Mouse (Mus musculus) 3134 (cell line): ENCODE measurements around the gene Insig1.

Experiments
- DNase-seq: peaks from one replicate; pipeline ENCODE4 v3.0.0-alpha.2; 2011; ENCODE audit warnings: low spot score; ENCODE audit not compliant: insufficient read length; ENCODE audit errors: extremely low read depth

Gene Insig1

DNA sequence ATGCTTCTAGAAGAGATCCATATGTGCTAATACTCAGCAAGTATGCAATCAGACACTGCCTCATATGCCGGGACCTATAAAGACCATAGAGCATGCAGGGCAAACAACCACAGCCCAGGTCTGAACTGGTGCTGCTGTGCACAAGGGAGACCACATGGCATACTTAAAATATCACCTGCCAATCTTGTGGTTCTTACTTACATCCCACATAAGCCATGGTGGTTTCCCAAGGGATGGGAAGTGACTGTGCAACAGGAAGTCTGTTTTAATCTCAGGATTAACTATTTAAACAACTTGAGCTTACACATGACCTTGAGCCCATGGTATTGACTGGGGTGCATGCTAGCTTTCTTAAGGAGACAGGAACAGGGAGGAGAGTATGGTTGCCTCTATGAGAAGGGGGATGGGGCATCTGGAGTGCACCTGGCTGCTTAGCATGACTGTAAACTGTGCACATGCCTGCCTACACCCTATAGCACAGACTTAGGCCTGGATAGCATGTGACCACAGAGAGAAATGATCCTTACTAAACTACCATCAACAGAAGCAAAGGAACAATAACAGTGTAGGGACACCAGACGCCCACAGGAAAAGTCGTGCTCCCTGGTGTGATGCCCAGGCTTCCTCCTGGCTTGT, 7.1 kb upstream of the Insig1 start:
- no peak for DNase-seq

GRCm38 (mm10) chr5:28065275-28065674, 5.9 kb upstream of the Insig1 start:
- no peak for DNase-seq

DNA sequence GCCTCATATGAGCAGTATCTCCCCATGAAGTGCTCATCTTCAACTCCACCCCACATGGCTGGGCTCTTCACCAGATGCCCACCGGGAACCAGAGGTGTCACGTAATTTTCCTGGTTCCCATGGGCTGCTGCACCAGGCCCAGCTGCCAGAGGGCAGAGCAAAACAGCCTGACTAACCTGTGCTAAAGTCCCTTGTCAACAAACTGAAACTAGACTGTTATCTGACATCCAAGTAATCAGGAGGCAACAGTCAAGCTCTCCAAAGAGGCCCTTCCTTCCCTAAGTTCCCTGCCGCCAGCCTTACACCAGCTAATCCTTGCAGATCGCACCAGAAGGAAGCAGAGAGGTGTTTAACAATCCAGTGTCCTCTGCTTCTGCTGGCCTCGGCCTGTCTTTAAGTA, 4.9 kb upstream of the Insig1 start:
- DNase-seq: no peak

DNA sequence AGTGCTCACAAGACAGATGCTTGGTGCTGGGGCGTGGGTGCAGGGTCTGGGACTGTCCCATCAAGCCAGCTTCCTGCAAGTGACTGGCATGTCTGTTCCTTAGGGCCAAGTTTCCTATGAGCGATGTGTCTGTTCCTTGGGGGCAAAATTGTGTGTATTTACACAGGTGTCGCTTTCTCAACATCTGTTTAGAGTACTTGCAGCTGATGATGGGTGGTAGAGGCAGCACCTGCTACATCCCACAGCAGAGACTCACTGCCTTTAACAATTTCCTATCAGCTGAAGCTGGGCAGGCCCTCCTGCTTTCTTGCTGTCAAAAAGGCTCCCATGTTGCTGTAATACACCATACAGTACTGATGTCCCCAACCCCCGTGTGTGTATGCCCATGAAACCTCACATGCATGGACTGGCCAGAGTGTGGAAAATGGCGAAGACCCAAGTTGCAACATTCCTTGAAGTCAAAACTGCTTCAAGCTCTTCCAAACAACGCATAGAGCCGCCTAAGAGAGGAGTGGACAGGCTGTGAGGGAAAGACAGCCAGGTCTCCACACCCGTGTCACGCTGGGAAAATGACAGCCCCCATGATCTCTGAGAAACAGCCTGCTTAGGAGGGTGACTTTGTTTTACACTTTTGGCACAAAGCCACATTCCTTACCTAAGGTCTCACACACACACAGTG, 875 bp upstream of the Insig1 start:
- no peak for DNase-seq

- DNase-seq: peak; percentile 81
Observed at GRCm38 (mm10) chr5:28071456-28072223, 477 bp downstream of the Insig1 start.

DNA sequence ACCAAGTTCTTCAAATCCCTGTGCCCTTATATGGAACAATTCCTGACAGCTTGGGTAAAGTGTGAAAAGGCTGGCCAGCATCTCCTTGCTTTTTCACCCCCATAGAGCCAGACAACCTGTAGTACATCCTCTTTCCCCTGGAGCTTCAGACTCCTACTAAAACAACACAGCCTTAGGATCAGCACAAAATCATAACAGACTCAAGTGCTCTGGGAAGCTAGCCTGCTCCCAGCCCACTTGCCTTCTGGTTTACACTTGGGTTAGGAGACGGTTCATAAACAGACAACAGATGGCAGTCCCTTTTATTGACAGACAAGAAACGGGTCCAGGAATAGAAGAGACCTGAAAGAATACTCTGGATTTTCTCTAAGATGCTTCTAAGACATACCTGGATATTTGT, 8.3 kb downstream of the Insig1 start:
- DNase-seq: peak; percentile 24

DNA sequence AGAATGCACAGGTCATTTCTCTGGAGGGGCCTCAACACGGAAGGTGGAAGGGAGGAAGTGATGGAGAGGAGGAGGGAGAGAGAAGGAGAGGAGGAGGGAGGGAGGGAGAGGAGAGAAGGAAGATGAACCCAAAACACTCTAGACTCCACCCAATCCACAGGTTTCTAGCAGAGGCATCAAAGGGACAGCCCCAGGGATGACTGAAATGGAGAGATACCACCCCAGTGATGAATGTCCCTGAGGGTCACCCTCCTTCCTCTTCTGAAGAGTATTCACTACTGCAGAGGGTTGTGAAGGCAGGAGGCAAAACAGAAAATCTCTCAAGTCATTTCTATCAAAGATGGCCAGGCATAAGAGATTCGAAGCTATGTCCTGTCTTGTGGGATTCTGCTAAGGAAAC, 10.0 kb downstream of the Insig1 start:
- no peak for DNase-seq

GRCm38 (mm10) chr5:28081822-28082221, 10.7 kb downstream of the Insig1 start:
- DNase-seq: no peak

- no peak for DNase-seq
Observed at GRCm38 (mm10) chr5:28082312-28082711, 11.1 kb downstream of the Insig1 start.

DNA sequence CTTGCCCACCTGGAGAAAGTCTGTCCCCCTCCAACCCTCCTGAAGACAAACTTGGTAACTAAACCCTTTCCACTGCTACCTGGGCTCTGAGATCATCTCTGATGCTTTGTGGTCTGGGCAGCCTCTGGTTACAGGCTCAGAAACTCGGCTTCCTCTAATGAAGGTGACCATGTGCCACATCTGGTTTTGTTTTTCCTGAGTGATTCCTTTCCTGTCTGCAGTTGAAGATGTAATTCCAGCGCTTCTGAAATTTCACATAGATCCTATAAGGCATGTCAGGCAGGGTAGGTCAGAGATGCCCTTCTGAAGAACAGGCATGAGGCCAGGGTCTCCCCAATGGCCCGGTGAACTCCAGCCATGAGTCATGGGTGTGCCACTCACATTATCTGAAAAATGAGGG, 11.6 kb downstream of the Insig1 start:
- DNase-seq: no peak

DNA sequence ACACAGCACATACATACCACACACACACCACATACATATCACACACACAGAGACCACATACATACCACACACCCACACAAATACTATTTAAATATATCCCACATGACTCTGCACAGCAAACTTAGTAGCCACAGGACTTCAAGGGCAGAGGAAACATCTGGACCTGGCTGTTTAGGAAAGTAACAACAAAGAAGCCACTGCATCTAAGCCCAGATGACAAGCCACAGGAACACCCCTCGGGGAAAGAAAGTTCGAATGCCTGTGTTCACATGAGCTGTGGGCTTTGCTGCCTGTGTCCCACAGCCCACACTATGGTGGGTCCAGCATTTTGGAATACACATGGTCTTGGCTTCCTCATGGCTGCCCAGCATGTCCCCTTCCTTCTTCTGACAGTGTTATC, 13.6 kb downstream of the Insig1 start:
- no peak for DNase-seq

DNA sequence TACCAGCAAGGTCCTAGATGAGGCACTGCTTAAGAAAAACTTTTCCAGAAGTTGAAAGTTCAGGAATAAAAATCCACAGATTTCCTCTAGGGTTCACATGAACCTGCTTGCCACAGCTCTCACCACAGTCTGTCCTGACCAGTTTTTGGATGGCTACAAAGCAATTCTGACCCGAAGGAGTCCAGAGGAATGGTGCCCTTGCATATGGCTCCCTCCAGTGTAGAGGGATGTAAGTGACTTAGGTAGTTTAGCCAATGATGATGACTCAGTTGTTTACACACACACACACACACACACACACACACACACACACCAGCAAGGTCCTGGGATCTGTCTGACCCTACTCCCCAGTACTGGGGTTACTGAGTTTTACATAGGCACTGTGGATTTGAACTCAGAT, 19.4 kb downstream of the Insig1 start:
- DNase-seq: no peak

DNA sequence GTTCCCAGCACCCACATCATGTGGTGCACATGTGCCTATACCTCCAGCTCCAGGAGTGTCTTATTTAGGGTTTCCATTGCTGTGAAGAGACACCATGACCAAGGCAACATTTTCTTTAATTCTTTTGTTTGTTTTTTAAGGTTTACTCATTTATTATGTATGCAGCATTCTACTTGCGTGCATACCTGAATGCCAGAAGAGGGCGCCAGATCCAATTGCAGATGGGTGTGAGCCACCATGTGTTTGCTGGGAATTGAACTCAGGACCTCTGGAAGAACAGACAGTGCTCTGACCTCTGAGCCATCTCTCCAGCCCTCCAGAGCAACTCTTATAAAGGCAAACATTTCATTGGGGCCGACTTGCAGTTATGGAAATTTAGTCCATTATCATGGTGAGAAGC, 21.2 kb downstream of the Insig1 start:
- DNase-seq: no peak

DNA sequence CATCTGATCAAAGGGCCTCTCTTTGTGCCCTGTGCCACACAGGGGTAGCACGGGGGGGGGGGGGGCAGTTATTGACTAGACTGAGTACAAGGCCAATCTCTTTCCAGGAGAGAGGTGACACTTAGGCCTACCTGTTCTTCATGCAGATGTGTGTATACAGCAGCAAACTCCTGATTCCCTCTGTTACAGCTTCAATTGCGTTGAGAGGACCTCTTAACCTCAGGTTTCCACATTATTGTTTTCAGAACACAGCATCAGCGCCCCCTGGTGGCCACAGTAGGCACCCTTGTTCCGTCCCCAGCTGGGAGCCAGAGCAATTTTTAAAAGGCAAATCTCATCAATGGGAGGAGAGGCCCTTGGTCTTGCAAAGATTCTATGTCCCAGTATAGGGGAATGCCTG, 22.7 kb downstream of the Insig1 start:
- no peak for DNase-seq

DNA sequence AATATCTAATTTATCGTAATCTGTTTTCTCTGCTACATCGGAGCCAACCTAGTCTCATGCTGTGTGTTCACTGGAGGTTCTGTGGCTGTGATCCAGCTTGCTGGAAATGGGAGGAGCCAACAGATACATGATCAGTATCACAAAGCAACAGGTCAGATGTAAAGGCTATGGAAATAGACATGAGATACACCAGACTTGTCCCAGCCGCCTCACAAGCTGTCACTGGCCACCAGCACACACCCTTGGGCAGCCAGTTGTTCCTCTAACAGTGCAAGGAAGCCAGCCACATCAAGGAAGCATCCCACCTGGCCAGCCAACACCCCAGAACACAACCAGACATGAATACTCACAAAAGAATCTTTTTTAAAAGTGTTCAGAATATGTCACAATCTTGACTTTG, 23.2 kb downstream of the Insig1 start:
- DNase-seq: no peak

DNA sequence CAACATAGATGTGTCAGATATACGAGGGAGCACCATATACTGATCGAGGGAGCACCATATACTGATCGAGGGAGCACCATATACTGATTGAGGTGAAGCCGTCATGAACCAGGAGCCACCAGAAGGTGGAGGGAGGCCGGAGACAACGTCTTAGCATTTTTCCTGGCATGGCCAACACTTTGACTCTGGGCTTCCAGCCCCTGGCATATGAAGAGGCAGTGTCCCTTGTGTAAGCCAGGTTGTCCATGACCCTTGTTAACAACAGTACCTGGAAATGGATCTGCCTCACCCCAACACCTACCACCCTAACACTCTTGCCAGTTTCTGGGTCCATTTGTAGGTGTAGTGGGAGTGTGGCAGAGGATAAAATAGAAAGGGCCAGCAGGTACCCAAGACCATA, 23.7 kb downstream of the Insig1 start:
- no peak for DNase-seq

DNA sequence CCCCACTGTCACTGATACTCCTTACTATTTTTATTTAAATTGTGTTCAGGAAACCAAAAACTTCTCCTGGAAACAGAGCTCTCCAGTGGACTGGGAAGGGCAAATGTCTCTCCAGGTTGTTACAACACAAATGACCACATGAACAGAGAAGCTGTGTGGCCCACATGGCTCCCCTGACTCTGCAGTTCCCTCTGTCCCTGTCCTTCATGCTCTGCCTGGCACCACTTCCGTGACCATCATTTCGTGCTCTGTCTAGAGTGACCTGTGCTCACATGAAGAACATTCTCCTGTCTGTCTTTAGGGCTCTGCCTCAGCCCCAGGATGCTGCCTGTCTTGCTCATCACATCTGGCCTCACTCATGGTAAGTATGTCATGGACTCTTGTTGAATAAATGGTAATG, 24.5 kb downstream of the Insig1 start:
- no peak for DNase-seq

DNA sequence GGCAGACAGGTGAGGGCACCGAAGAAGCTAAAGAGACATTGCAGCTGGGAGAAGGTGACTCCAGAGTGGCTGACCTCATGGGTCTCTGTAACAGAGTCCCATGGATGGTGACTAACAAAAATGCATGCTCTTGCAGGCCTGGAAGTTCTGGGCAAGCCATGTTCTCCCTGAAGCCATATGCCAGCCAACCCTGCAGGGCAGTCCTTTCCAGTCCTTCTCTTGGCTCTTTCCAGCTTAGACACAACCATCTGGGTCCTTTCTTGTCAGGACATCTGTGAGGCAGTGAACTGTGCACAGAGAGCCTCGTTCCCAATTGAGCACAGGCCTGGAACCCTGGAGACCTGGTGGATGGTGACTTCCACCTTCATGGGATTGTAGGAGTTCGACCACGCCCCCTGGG, 35.8 kb downstream of the Insig1 start:
- DNase-seq: no peak

DNA sequence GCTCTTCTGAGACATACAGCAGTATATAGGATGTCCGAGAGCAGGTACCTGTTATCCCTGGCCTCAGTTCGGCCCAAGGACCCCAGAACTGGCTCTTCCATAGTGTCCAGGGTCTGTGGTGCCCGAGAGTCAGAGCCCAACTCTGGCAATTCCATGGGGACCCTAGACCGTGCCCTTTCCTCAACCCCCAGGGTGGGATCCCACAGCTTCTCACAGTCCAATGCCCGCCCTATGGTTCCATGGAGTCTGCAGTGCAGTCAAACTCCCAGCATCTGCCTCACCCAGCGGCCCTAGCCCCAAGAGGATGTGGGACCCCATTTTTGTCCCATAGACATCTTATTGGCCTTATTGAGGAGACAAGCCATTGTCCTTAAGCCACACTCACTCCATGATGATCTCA, 36.8 kb downstream of the Insig1 start:
- no peak for DNase-seq

GRCm38 (mm10) chr5:28110881-28111280, 39.7 kb downstream of the Insig1 start:
- peak; percentile 47 for DNase-seq

DNA sequence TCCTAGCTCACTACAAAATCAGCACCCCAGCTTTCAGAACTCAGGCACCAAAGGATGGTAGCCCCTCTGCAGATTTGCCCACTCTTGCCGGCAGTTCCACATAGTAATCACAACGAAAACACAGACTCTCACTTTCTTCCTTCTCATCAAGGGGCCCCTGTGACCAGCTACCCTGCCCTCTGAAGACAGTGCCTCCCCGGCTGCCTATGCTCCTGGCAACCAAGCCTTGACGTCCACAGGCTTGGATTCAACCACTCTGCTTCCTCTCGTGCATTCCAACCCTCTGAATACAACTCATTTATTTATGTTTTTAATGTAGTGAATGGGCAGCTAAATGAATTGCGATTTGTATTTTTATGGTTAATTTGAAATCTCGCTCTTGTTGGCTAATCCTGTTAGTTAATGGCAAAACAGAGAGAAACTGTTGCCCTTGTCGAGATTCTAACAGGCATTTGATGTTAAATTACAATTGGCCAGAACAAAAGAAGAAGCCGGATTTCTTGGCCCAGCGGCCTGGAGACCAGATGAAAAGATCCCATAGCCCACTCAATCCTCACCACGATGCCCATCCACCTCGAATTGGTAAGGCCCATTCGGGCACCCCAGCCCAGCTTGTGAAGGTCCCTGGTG, 46.2 kb downstream of the Insig1 start:
- DNase-seq: no peak
